Mouse (Mus musculus) CD4-positive, CD25-positive, alpha-beta regulatory T cell, adult 2 months (primary cell): Measurements from ENCODE around the gene Khnyn.
A peak's percentile ranks its signal among the peaks of the same experiment; 100 is the strongest.

ENCODE experiments used
- DNase-seq: peaks from one replicate; pipeline ENCODE4 v3.0.0-alpha.2; 2012; ENCODE audit warnings: low read depth, low spot score

The Khnyn gene

GRCm38 (mm10) chr14:55884713-55885113, at the start of gene Khnyn:
Gene Khnyn (plus strand): TSS chr14:55884947.
- peak; percentile 84 for DNase-seq

- no peak for DNase-seq
Measured at GRCm38 (mm10) chr14:55838312-55838711, 46.4 kb upstream of the Khnyn start.

GRCm38 (mm10) chr14:55838740-55839139, 46.0 kb upstream of the Khnyn start:
- DNase-seq = peak; percentile 29

- DNase-seq = no peak
Measured at GRCm38 (mm10) chr14:55840853-55841366, 43.8 kb upstream of the Khnyn start.

- DNase-seq = peak; percentile 41
Measured at GRCm38 (mm10) chr14:55842794-55843193, 42.0 kb upstream of the Khnyn start.

- no peak for DNase-seq
Measured at GRCm38 (mm10) chr14:55845506-55846294, 39.0 kb upstream of the Khnyn start.

GRCm38 (mm10) chr14:55850885-55851284, 33.9 kb upstream of the Khnyn start:
- DNase-seq = no peak

GRCm38 (mm10) chr14:55852646-55853551, 31.8 kb upstream of the Khnyn start:
- no peak for DNase-seq

- DNase-seq = peak; percentile 44
Measured at GRCm38 (mm10) chr14:55853621-55854285, 31.0 kb upstream of the Khnyn start, which contains the start of gene Nynrin. Gene Nynrin (plus strand): TSS chr14:55854010.

- DNase-seq = no peak
Measured at GRCm38 (mm10) chr14:55854406-55855100, 30.2 kb upstream of the Khnyn start.

- DNase-seq = no peak
Measured at GRCm38 (mm10) chr14:55855101-55855561, 29.6 kb upstream of the Khnyn start.

GRCm38 (mm10) chr14:55857588-55857987, 27.2 kb upstream of the Khnyn start:
- DNase-seq = no peak

GRCm38 (mm10) chr14:55862186-55862585, 22.6 kb upstream of the Khnyn start:
- DNase-seq = no peak

- no peak for DNase-seq
Measured at GRCm38 (mm10) chr14:55862970-55863369, 21.8 kb upstream of the Khnyn start.

GRCm38 (mm10) chr14:55863773-55864172, 21.0 kb upstream of the Khnyn start:
- DNase-seq = peak; percentile 80

- peak; percentile 58 for DNase-seq
Measured at GRCm38 (mm10) chr14:55866962-55867361, 17.8 kb upstream of the Khnyn start.

- no peak for DNase-seq
Measured at GRCm38 (mm10) chr14:55868230-55869026, 16.3 kb upstream of the Khnyn start.

- no peak for DNase-seq
Measured at GRCm38 (mm10) chr14:55869538-55869937, 15.2 kb upstream of the Khnyn start.

- DNase-seq = no peak
Measured at GRCm38 (mm10) chr14:55872039-55872438, 12.7 kb upstream of the Khnyn start.

GRCm38 (mm10) chr14:55872551-55872950, 12.2 kb upstream of the Khnyn start:
- DNase-seq = no peak
